Mouse (Mus musculus) kidney, adult 2 months (tissue): ENCODE data around the gene Smyd3.

Source experiments
- CTCF ChIP-seq: fragments of 200-500 bp; conservative IDR thresholded peaks from 2 replicates; pipeline ENCODE4 v1.5.1; 2011; ENCODE audit warnings: low read depth, mild to moderate bottlenecking, control low read depth, low read length, moderate library complexity, mixed read lengths; ENCODE audit not compliant: insufficient read depth, insufficient read length
- POLR2A ChIP-seq: fragments of 200-500 bp; IDR thresholded peaks from one replicate; pipeline ENCODE4 v1.6.1; 2011; ENCODE audit warnings: low read depth, low read length, control low read depth

GRCm38 (mm10) chr1:179129995-179130394 lies 387.8 kb downstream of the Smyd3 start:
- TF ChIP-seq POLR2A = no peak
- no peak for TF ChIP-seq CTCF
